Comparison of ENCODE assay signal across 22 mouse cellular contexts in genomic region chr5:9166366-9166765, GRCm38 (mm10). TPM values are rescaled to one million over a fixed set of nuclear protein-coding genes. Genes with fewer than 3 reads are reported as not detected.
A peak's percentile ranks its signal among the peaks of the same experiment; 100 is the strongest.
DNase-seq lines count a peak whose midpoint lies in the region; ATAC-seq and TF ChIP-seq lines count a peak whose summit lies in the region.
"Had no signal": no experiment of that assay in that cellular context is flagged by ENCODE, and none has a peak within 500 bp of the region (broad histone marks: within the 10 kb centered on the region; RNA-seq: fewer than 3 reads in every experiment).

No protein-coding gene starts in this region.

- no peak overlapping the region for H3K9ac ChIP-seq in ES-Bruce4 (ENCODE audit: low read depth, poor library complexity, severe bottlenecking)
- H3K9ac ChIP-seq in kidney, embryonic 16.5 days (replicated peaks; ENCODE audit: low read length) = no peak overlapping the region
- H3K9ac ChIP-seq: embryonic facial prominence, embryonic 12.5 days; forebrain, embryonic 13.5 days; forebrain, embryonic 15.5 days; forebrain, postnatal 0 days had no signal

- H3K4me3 ChIP-seq in ES-Bruce4 (ENCODE audit: low read depth, low read length) = no peak overlapping the region
- no peak overlapping the region for H3K4me3 ChIP-seq in kidney, embryonic 16.5 days (ENCODE audit: low read length)
- H3K4me3 ChIP-seq: embryonic facial prominence, embryonic 10.5 days; embryonic facial prominence, embryonic 12.5 days; forebrain, embryonic 13.5 days; forebrain, embryonic 15.5 days had no signal

- no peak for ATAC-seq in kidney, embryonic 16.5 days (ENCODE audit: low FRiP score, low TSS enrichment)
- ATAC-seq: activated CD4-positive, CD25-positive, alpha-beta regulatory T cell, adult 4 months; forebrain, embryonic 13.5 days; forebrain, embryonic 15.5 days; forebrain, postnatal 0 days; Patski had no signal

- no peak overlapping the region for H3K27ac ChIP-seq in ES-Bruce4 (ENCODE audit: insufficient read depth, low read length)
- H3K27ac ChIP-seq in kidney, embryonic 16.5 days (ENCODE audit: low read length) = no peak overlapping the region
- H3K27ac ChIP-seq: embryonic facial prominence, embryonic 10.5 days; embryonic facial prominence, embryonic 12.5 days; forebrain, embryonic 13.5 days; forebrain, embryonic 15.5 days had no signal

- TF ChIP-seq POLR2A in ES-Bruce4 (IDR thresholded peaks at IDR 0.05; ENCODE audit: insufficient read depth, low read length) = no peak

- WGBS in kidney, embryonic 16.5 days = 76% methylated on average over 8 of the region's 8 CpGs

- peak; percentile 59 for DNase-seq in ES-CJ7 (ENCODE audit: low read depth, low spot score)
- DNase-seq in R1 (ENCODE audit: low read depth, low spot score) = peak; percentile 55
- DNase-seq in urinary bladder, postnatal 36 days (ENCODE audit: low spot score in 2 of 2) = no peak
- DNase-seq in thymus, postnatal 36 days = no peak
- DNase-seq: adrenal gland, adult 8-10 months; adrenal gland, postnatal 14 days; adrenal gland, postnatal 36 days; cerebellum, adult 11-12 months; cerebellum, adult 2 months; cerebellum, adult 9-10 months; cerebellum, postnatal 10 days; cerebellum, postnatal 25 days; forebrain, postnatal 0 days had no signal

- peaks cover 1% of the 10 kb centered on the region for H3K4me1 ChIP-seq in ES-Bruce4 (ENCODE audit: control insufficient read depth, insufficient read depth, low read length)
- H3K4me1 ChIP-seq in kidney, embryonic 16.5 days (ENCODE audit: insufficient read depth, low read length) = peaks cover 6% of the 10 kb centered on the region; the same call in 1 of the 2 replicates
- H3K4me1 ChIP-seq: embryonic facial prominence, embryonic 12.5 days had no signal

- no peaks in the 10 kb centered on the region for H3K27me3 ChIP-seq in ES-Bruce4 (ENCODE audit: control insufficient read depth, insufficient read depth, low read length, poor library complexity, severe bottlenecking)
- no peaks in the 10 kb centered on the region for H3K27me3 ChIP-seq in kidney, embryonic 16.5 days (ENCODE audit: insufficient read depth, low read length)
- H3K27me3 ChIP-seq: embryonic facial prominence, embryonic 12.5 days; forebrain, embryonic 13.5 days; forebrain, embryonic 15.5 days had no signal

- H3K9me3 ChIP-seq in ES-Bruce4 (replicated peaks; ENCODE audit: control insufficient read depth, insufficient read depth, low read length, poor library complexity, severe bottlenecking) = no peaks in the 10 kb centered on the region
- no peaks in the 10 kb centered on the region for H3K9me3 ChIP-seq in kidney, embryonic 16.5 days (ENCODE audit: low read length)
- H3K9me3 ChIP-seq: embryonic facial prominence, embryonic 10.5 days; embryonic facial prominence, embryonic 12.5 days; forebrain, embryonic 13.5 days; forebrain, embryonic 15.5 days; G1E had no signal

- no peak for TF ChIP-seq CTCF in ES-Bruce4 (IDR thresholded peaks at IDR 0.05; ENCODE audit: low read depth, low read length)

- H3K4me2 ChIP-seq in kidney, embryonic 16.5 days (replicated peaks; ENCODE audit: low read depth, low read length) = no peak overlapping the region
- H3K4me2 ChIP-seq: embryonic facial prominence, embryonic 12.5 days; forebrain, embryonic 13.5 days; forebrain, embryonic 15.5 days had no signal

- 0 out of 2 replicates have a peak, but pooled peaks have one; percentile 25 for TF ChIP-seq EP300 in ES-Bruce4 (IDR thresholded peaks at IDR 0.05; ENCODE audit: insufficient read depth, low read depth, low read length)

- H3K36me3 ChIP-seq in ES-Bruce4 (ENCODE audit: control insufficient read depth, insufficient read depth, low read length, poor library complexity, severe bottlenecking) = no peaks in the 10 kb centered on the region
- H3K36me3 ChIP-seq in kidney, embryonic 16.5 days (ENCODE audit: insufficient read depth, low read length) = no peaks in the 10 kb centered on the region
- H3K36me3 ChIP-seq: embryonic facial prominence, embryonic 10.5 days; embryonic facial prominence, embryonic 12.5 days; forebrain, embryonic 15.5 days; G1E had no signal

RNA-seq across cellular contexts. Expression of gene Dmtf1, which starts 4.8 kb away (rescaled TPM):
- 88.9 and 94.3 TPM in 2 replicates for polyA plus RNA-seq in ES-Bruce4 (2011; ENCODE audit: insufficient read depth, insufficient read length, low read depth, missing spikeins)
- 43.9 and 48.9 TPM in 2 replicates for polyA plus RNA-seq in kidney, embryonic 16.5 days (2015; fragmentation: Nextera tagmentation; extraction: Ambion mirVana)

Comparison
In these comparisons a context has a peak if more than half of its experiments do, and no peak if none do; other contexts are left out.
1. DNase-seq: peak in ES-CJ7 (single experiment) and R1 (single experiment); none in urinary bladder, postnatal 36 days (0 of 2) and thymus, postnatal 36 days (0 of 2).